Mouse (Mus musculus) urinary bladder, adult 18-20 months (tissue): ENCODE data around the gene Clec16a.

Experiments used
- DNase-seq, 2 experiments: peaks; one replicate each; pipeline ENCODE4 v3.0.0; 2022; ENCODE audit warnings: low spot score in 2 of 2, mixed read lengths in 2 of 2

Gene Clec16a

GRCm38 (mm10) chr16:10763540-10764264, 218.6 kb downstream of the Clec16a start:
- DNase-seq, result no peak

GRCm38 (mm10) chr16:10764323-10764722, 219.2 kb downstream of the Clec16a start:
- no peak for DNase-seq

DNA sequence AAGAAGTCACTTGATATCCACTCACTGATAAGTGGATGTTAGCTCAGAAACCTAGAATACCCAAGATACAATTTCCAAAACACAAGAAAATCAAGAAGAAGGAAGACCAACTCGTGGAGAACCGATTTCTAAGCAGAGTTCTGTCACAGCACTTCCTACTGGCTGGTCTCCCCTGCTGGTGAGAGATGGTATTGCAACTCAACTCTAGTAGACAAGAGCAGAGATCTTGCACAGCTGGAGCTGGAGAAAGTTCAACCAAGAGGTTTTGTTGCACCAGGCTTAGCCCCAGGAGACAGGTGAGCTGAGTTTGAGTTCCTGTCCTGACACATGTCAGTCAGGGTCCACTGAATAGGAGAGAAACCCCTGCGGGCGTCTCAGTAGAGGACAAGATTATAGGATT, 222.0 kb downstream of the Clec16a start:
- peak; percentile 47 for DNase-seq

- no peak for DNase-seq
These were observed 223.7 kb downstream of the Clec16a start for GRCm38 (mm10) chr16:10768821-10769220.

DNA sequence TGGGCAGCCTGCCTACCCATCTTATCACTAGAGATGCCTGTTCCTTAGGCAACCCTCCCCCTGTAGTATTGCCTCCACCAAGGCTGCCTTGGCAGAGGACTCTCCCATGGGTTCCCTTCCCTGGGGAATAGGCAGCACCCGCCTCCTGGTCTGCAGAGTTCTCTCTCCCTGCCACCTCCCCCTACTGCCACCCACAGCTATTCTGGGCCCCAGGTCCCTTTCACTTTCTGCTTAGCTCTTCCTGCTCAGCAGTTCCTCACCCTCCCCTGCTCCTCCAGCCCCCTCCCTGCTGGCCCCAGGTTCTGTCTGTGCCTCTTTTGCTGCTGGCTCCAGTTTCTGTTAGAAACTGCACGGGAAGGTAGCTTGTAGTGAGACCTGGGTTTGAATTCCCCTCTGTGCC, 224.5 kb downstream of the Clec16a start:
- no peak for DNase-seq

- DNase-seq, result no peak
These were observed 225.6 kb downstream of the Clec16a start for GRCm38 (mm10) chr16:10770531-10771325.

DNA sequence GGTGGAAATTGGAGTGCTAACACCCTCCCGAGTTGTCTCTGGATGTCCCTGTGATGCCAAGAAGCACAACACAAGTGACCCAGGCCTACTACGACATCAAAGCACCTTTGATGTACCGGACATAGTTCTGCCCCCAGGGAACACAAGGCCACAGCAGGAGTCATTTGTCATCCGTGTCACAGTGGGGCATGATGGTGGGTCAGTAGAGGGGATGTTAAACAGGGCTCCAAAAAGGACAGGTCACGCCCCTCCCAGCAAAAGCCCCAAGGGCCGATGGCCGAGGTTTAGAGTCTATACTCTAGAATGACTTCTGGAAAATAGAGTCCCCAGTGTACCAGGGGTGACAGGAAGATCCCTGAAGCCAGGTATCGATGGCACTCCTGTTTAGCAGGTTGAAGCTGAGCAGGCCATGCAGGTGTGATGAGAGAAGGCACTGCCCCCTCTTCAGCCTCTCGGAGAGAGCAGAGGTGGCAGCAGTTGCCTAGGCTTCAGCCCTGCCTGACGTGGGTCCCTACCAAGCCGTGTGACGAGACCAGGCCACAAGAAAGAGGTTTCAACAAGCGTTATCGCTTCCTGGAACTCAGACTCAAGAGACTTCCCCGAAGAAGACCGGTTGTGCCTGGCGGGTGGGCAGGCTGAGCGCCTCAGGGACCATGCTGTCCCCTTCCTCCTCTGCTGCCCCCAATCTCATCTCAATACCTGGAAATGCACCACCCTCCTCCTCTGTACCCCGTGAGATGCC, 226.8 kb downstream of the Clec16a start:
- DNase-seq, result no peak

- DNase-seq, result no peak
These were observed 228.4 kb downstream of the Clec16a start for GRCm38 (mm10) chr16:10773543-10773942.

- DNase-seq, result no peak
These were observed 229.6 kb downstream of the Clec16a start for GRCm38 (mm10) chr16:10774726-10775125.

DNA sequence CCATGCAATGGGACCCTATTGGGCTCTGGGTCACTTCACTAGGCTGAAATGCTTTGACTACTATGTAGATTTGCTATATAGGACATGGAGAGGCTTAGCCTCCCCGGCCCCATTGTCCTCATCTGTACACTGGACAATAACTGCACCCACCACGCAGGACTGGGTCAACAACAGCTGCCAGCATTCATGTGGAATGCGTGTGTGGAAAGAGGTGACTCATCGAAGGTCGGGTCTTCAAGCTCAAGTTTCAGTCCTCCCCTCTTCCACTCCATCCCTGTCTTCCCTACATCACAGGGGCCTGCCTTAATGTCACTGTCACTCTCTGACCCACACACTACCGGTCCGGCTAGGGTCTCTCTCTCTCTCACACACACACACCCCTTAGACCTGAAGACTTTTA, 231.2 kb downstream of the Clec16a start:
- no peak for DNase-seq

DNA sequence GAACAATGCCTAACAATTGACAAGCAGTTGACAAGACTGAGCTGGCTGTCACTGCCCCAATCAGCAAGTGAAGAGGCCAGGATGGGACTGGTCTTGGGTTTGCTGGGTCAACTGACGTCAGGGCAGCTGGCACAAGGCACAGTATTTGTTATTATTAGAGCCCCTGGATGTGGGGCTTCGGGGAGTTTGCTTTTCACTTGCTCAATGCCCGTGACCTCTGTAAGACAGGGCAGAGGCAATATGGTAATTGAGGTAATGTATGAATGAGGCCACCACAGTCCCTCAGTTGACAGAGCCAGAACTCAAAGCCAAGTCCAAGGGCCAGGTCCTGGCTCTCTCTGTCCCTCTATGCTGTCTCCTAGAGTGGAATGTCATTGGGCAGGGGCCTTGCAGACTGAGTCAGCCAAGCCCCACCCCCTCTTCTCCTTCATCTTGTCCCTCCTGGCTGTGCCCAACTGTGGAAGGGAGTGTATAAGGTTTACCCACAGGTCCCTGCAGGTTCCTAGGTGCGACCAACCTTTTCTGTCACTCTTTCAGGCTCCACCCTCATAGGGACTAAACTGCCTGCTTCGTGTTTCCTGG, 232.5 kb downstream of the Clec16a start:
- no peak for DNase-seq

DNA sequence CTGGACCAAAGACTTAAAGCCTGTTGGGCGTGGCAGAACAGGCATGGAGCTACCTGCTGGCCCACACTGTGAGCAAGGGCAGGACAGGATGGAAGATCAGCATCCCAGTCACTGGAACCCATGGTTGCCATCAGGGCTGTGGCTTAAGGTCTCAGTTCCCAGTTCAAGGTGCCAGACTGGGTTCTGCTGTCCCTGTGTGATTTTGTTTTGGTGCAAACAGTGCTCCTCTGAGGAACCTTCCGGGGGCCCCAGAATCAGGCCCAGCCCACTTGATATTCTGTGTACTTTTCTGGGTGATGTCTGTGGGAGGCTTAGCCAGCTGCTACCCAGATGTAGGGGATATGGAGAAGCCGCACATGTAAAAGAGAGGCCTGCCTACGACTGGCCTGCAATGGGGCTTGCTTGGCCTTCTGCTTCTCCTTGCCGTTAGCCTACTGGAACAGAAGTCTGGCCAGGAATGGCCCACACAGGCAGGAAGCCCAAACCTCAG, 235.5 kb downstream of the Clec16a start:
- no peak for DNase-seq

- DNase-seq, result no peak
These were observed 236.8 kb downstream of the Clec16a start for GRCm38 (mm10) chr16:10781862-10782371.

GRCm38 (mm10) chr16:10782377-10783151, 237.4 kb downstream of the Clec16a start:
- DNase-seq, result no peak

GRCm38 (mm10) chr16:10783152-10783434, 238.0 kb downstream of the Clec16a start:
- DNase-seq, result no peak

GRCm38 (mm10) chr16:10783451-10783850, 238.3 kb downstream of the Clec16a start:
- no peak for DNase-seq

DNA sequence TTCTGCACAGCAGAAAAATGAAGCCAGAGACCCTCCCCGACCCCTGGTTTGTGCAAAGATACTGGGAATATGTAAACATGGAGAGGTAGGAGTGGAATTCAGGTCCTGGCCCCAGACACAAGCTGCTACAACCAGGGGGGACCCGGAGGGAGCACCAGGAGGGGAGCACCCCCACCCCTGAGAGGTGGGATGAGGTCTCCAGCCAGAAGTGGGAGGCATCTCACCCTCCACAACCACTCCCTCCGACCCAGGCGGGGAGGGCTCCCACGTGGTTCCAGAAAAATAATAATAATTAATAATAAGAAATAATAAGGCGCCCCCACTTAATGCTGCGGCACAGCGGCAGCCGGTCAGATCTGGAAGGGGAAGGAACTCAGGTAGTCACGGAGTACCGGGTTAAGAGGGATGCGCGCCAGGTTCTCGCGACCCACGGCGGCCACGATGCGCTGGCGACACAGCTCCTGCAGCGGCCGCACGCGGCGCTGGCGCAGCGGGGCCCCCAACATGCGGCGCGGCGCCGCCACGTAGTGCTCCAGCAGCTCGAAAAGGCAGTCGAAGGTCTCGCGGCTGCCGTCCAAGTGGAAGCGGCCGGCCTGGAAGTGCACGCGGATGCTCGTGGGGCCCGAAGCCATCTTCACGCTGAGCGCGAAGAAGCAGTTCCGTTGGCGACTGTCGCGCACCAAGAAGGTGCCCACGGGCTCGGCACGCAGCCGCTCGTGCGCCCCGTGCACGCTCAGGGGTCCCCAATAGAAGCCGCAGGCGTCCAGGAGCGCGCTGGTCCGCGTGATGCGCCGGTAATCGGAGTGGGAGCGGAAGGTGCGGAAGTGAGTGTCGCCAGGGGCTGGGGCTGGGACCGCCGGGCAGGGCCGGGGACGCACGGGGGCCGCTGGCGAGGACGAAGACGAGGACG, 239.0 kb downstream of the Clec16a start:
- no peak for DNase-seq

DNA sequence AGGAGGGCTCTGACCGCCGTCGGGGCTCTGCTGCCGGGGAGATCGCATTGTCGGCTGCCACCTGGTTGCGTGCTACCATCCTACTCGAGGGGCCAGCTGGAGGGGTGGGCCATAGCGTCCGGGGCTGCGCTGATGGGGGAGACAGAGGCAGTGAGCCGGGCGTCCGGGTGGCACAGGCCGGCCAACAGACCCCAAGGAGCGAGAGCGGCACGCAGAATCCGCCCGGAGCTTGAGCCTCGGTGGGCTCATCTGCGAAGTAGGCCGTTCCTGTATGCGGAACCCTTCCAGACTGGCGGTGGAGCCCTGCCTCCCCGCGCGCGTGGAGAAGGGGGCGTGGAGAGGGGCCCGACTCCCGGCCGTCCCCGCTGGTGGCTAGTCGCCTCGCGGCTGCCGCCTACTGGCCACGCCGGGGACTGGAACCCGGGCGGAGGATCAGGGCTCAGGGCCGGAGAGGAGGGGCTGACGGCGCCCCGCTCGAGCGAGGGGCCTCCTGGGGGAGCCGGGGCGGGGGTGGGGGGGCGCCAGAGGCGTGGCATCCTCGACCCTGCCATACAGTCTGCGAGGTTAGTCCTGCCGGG, 239.7 kb downstream of the Clec16a start:
- DNase-seq, result peak; percentile 85 to 86

GRCm38 (mm10) chr16:10785371-10786231, 240.5 kb downstream of the Clec16a start, which contains the start of gene Socs1:
Gene Socs1 (minus strand): TSS chr16:10785536.
- DNase-seq, result peak; percentile 85 to 87
